Mouse (Mus musculus): ENCODE measurements around the gene Odf3l2.

GRCm38 (mm10) chr10:79637128-79638110 is 8.1 kb downstream of the Odf3l2 start, which contains the start of gene Shc2:
- no peak for TF ChIP-seq CTCF (IDR thresholded peaks at IDR 0.05; ENCODE audit: low read depth, low read length)
- TF ChIP-seq GATA1 (IDR thresholded peaks at IDR 0.05; ENCODE audit: borderline replicate concordance, low read length): no peak

Measured in G1E (cell line).